Mouse (Mus musculus): ENCODE results near the gene Slc8a2. TPM values are rescaled to one million over a fixed set of nuclear protein-coding genes. Genes with fewer than 3 reads are reported as not detected.

Gene Slc8a2
- 0.07 and 0.18 TPM in 2 replicates for polyA plus RNA-seq (2014; fragmentation: Nextera tagmentation; extraction: Ambion mirVana)

DNA sequence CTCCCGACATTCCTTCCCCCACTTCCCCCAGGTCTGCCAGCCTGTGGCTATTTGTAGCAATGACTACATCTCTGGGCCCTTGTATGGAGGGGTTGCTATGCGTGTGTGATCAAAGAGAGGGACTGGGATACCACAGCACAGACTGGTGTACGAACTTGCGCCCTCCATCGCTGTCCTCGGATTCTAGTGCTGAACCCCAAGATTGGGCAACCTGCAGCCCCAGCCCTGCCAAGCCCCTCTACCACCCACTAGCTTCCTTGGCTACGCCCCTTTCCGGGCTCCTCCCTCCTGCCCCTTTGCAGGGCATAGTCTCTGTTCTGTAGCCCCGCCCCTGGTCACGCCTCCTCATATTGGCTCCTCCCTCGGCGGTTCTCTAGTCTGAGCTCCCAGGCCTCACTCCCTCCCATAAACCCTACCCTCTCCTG is at the start of gene Slc8a2:
Slc8a2 (plus strand) TSS at position 406 of the 425 bp plus-strand sequence.
- Histone ChIP-seq H3K9me3 (ENCODE audit: control insufficient read depth, low read length) (no peaks in the 10 kb centered on the region), H3K27ac (ENCODE audit: low read depth, low read length) (no peak within 1 kb of the TSS), H3K27me3 (replicated peaks; ENCODE audit: control insufficient read depth, insufficient read depth, low read length) (peaks cover 32% of the 10 kb centered on the region), H3K36me3 (ENCODE audit: control insufficient read depth, insufficient read depth, low read length) (no peaks in the 10 kb centered on the region), H3K4me2 (peak within 1 kb of the TSS; percentile 69), H3K4me1 (replicated peaks; ENCODE audit: control insufficient read depth, insufficient read depth, low read length) (0 out of 2 replicates have a peak, but pooled peaks cover 7% of the 10 kb centered on the region), H3K4me3 (ENCODE audit: low read depth, low read length) (peak within 1 kb of the TSS; percentile 49), H3K9ac (ENCODE audit: low read depth, low read length) (no peak within 1 kb of the TSS; the same call in none of the 2 replicates)
- DNase-seq (ENCODE audit: low spot score) (peak; percentile 77), ATAC-seq (replicated peaks; ENCODE audit: low FRiP score) (peak; percentile 77)
- 4% methylated on average over 12 of the region's 12 CpGs for WGBS

- Histone ChIP-seq H3K9ac (ENCODE audit: low read depth, low read length) (no peak overlapping the region), H3K27ac (ENCODE audit: low read depth, low read length) (no peak overlapping the region), H3K4me1 (replicated peaks; ENCODE audit: control insufficient read depth, insufficient read depth, low read length) (no peaks in the 10 kb centered on the region), H3K4me2 (no peak overlapping the region), H3K9me3 (ENCODE audit: control insufficient read depth, low read length) (no peaks in the 10 kb centered on the region), H3K27me3 (replicated peaks; ENCODE audit: control insufficient read depth, insufficient read depth, low read length) (no peaks in the 10 kb centered on the region), H3K4me3 (ENCODE audit: low read depth, low read length) (no peak overlapping the region), H3K36me3 (ENCODE audit: control insufficient read depth, insufficient read depth, low read length) (no peaks in the 10 kb centered on the region)
- DNase-seq (ENCODE audit: low spot score) (no peak), ATAC-seq (replicated peaks; ENCODE audit: low FRiP score) (no peak)
- 56% methylated on average over 1 of the region's 1 CpGs for WGBS
Observed at GRCm38 (mm10) chr7:16079947-16080346, 49.7 kb upstream of the Slc8a2 start.

DNA sequence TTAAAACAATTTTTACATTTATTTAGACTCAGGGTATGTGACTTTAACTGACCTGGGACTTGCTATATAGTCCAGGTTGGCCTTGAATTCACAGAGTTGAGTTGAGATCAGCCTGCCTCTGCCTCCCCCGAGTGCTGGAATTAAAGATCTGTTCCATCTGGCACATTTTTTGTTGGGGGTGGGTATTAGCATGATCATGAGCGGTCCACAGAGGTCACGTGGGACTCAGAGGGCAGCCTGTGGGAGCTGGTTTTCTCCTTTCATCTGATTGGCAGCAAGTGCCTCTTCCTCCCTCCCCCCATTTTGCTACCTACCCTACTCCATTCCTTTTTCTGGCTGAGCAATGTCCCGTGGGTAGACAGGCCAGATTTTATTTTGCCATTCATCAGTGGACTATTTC is 49.0 kb upstream of the Slc8a2 start:
- H3K9me3 ChIP-seq (ENCODE audit: control insufficient read depth, low read length) = no peaks in the 10 kb centered on the region
- 64% methylated on average over 4 of the region's 4 CpGs for WGBS
- no peak overlapping the region for H3K4me2 ChIP-seq
- H3K27ac ChIP-seq (ENCODE audit: low read depth, low read length) = no peak overlapping the region
- ATAC-seq (replicated peaks; ENCODE audit: low FRiP score) (no peak), DNase-seq (ENCODE audit: low spot score) (no peak)
- peaks cover 3% of the 10 kb centered on the region; the same call in 1 of the 2 replicates for H3K27me3 ChIP-seq (replicated peaks; ENCODE audit: control insufficient read depth, insufficient read depth, low read length)
- no peak overlapping the region for H3K4me3 ChIP-seq (ENCODE audit: low read depth, low read length)
- no peaks in the 10 kb centered on the region for H3K4me1 ChIP-seq (replicated peaks; ENCODE audit: control insufficient read depth, insufficient read depth, low read length)
- H3K9ac ChIP-seq (ENCODE audit: low read depth, low read length) = no peak overlapping the region
- H3K36me3 ChIP-seq (ENCODE audit: control insufficient read depth, insufficient read depth, low read length) = no peaks in the 10 kb centered on the region

DNA sequence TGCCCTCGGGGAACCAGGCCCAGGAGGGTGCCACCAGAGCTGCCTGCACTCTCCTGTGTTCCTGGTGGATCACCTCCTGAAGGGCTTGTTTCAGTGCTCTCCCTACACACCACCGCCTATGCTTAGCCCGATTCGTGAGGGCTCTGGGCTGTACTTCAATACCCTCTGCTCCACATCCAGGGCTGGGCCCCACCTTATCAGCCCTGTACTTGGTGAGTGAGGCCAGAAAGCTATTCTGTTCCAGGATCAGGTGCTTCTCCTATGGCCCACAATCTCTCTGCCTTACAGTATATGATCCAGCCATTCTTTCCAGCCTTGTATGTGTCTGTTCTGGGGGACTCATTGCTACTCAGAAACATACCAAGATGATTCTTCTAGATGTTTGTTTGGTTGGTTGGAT is 46.3 kb upstream of the Slc8a2 start:
- WGBS = 52% methylated on average over 4 of the region's 4 CpGs
- H3K4me3 ChIP-seq (ENCODE audit: low read depth, low read length) = no peak overlapping the region
- H3K4me2 ChIP-seq = no peak overlapping the region
- H3K27me3 ChIP-seq (replicated peaks; ENCODE audit: control insufficient read depth, insufficient read depth, low read length) = peaks cover 3% of the 10 kb centered on the region; the same call in 1 of the 2 replicates
- DNase-seq (ENCODE audit: low spot score) (no peak), ATAC-seq (replicated peaks; ENCODE audit: low FRiP score) (no peak)
- H3K9ac ChIP-seq (ENCODE audit: low read depth, low read length) = no peak overlapping the region
- H3K36me3 ChIP-seq (ENCODE audit: control insufficient read depth, insufficient read depth, low read length) = no peaks in the 10 kb centered on the region
- H3K27ac ChIP-seq (ENCODE audit: low read depth, low read length) = no peak overlapping the region
- H3K9me3 ChIP-seq (ENCODE audit: control insufficient read depth, low read length) = no peaks in the 10 kb centered on the region
- H3K4me1 ChIP-seq (replicated peaks; ENCODE audit: control insufficient read depth, insufficient read depth, low read length) = no peaks in the 10 kb centered on the region

DNA sequence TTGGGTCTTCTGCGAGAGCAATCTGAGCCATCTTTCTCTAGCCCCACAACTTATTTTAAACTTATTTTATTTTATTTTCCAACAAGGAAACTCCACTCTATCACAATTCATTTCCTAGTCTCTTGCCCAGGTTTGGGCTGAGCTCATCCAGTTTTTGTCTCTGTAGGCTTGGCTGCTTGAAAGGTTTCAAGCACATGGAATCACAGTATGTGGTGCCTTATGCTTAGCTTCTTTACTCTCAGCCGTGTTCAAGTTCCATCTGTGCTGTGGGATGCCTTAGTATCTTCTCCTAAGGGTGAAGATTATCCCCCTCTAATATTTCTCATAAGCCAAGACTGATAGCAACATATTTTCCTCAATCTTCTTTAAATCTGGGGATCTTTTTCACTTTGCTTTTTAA is 42.0 kb upstream of the Slc8a2 start:
- Histone ChIP-seq H3K4me2 (no peak overlapping the region), H3K27ac (ENCODE audit: low read depth, low read length) (no peak overlapping the region), H3K9ac (ENCODE audit: low read depth, low read length) (no peak overlapping the region), H3K27me3 (replicated peaks; ENCODE audit: control insufficient read depth, insufficient read depth, low read length) (peaks cover 3% of the 10 kb centered on the region; the same call in 1 of the 2 replicates), H3K4me3 (ENCODE audit: low read depth, low read length) (no peak overlapping the region), H3K9me3 (ENCODE audit: control insufficient read depth, low read length) (no peaks in the 10 kb centered on the region), H3K36me3 (ENCODE audit: control insufficient read depth, insufficient read depth, low read length) (no peaks in the 10 kb centered on the region), H3K4me1 (replicated peaks; ENCODE audit: control insufficient read depth, insufficient read depth, low read length) (no peaks in the 10 kb centered on the region)
- no peak for DNase-seq (ENCODE audit: low spot score)
- WGBS = 72% methylated on average over 2 of the region's 2 CpGs
- no peak for ATAC-seq (replicated peaks; ENCODE audit: low FRiP score)

DNA sequence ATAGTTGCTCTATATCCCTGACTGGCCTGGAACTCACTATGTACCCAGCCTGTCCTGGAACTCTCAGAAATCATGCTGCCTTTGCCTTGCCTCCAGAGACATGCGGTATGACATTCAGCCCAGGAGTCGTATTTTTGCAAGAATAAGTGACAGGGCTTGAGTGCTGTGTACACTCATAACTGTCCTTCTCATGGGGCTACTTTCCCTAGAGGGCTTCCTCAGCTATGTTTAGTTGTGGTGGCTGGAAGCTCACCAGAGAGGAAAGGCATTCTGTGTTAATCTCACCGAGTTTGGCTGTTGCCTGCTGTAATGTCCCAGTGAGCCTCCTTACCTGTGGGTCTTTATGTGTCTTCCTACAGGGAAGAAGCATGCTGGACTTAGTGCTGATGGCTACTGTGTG is 35.0 kb upstream of the Slc8a2 start:
- H3K4me2 ChIP-seq = no peak overlapping the region
- no peak for DNase-seq (ENCODE audit: low spot score)
- H3K27me3 ChIP-seq (replicated peaks; ENCODE audit: control insufficient read depth, insufficient read depth, low read length) = peaks cover 7% of the 10 kb centered on the region
- H3K9ac ChIP-seq (ENCODE audit: low read depth, low read length) = no peak overlapping the region
- H3K4me3 ChIP-seq (ENCODE audit: low read depth, low read length) = no peak overlapping the region
- ATAC-seq (replicated peaks; ENCODE audit: low FRiP score) = no peak
- H3K4me1 ChIP-seq (replicated peaks; ENCODE audit: control insufficient read depth, insufficient read depth, low read length) = peaks cover 6% of the 10 kb centered on the region
- H3K9me3 ChIP-seq (ENCODE audit: control insufficient read depth, low read length) = no peaks in the 10 kb centered on the region
- WGBS = 68% methylated on average over 3 of the region's 3 CpGs
- no peaks in the 10 kb centered on the region for H3K36me3 ChIP-seq (ENCODE audit: control insufficient read depth, insufficient read depth, low read length)
- H3K27ac ChIP-seq (ENCODE audit: low read depth, low read length) = no peak overlapping the region

DNA sequence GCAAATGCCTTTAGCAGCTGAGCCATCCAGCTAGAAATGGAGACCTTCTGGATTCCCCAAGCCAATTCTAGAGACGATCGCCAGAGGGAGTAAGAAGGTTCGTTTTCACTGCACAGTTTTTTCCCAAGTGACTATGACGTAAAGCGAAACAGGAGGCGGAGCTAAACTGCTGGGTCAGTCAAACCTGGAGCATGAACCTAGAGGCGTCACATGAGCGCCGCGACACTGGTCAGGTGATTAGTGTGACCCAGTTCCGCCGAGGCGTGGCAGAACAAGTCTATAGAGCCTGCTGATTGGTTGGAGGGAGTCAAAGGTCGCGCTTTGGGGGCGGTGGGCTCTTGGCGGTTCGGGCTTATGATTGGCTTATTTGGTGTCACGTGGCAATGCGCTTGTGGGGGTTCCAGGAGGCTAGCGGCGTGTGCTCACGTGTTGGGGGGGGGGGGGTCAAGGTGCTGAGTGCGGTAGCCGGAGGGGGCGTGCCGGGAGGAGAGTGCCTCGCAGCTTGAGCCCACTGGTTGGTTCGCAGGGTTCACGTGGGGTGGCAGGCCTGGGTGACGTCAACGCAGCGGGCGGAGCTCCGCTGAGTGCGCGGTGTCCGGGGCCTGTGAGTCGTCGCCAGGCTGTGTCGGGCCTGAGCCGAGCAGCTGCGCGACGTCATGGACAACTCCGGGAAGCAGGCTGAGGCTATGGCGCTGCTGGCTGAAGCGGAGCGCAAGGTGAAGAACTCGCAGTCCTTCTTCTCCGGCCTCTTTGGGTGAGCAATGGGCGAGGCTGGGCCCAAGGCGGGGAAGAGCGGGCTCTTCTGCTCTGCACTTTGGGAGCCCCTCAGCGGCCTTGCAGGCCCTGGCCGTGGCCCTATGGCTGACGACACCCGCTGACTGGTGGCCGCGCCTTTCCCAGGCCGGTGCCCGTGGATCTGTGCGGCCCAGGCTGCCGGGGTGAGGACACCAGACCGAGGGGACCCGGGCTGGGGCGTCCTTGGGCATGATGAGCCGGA is 31.3 kb upstream of the Slc8a2 start, which contains the start of gene Napa:
Napa (plus strand) TSS at position 438 of the 997 bp plus-strand sequence.
- ATAC-seq (replicated peaks; ENCODE audit: low FRiP score) = peak; percentile 98

DNA sequence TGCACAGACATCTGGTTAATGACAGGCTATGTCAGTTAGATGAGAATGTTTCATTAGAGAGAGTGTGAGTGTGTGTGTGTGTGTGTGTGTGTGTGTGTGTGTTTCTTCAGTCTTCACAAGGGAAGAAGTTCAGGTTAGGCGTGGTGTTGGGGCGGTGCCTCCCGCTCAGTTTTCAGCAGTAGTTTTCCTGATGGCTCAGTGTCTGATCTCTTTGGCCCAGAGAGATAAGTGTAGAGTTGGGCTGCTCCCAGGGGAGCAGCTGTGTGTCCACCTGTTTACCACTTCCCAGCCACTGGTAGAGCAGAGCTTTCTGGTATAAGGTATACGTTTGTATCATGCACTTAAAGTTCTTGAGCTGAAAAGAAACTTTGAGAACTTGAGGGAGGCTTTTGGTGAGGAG is 29.7 kb upstream of the Slc8a2 start:
- H3K27ac ChIP-seq (ENCODE audit: low read depth, low read length) = peak overlapping the region; percentile 79
- H3K4me2 ChIP-seq = peak overlapping the region; percentile 83
- peak overlapping the region; percentile 99 for H3K4me3 ChIP-seq (ENCODE audit: low read depth, low read length)
- no peaks in the 10 kb centered on the region for H3K9me3 ChIP-seq (ENCODE audit: control insufficient read depth, low read length)
- H3K27me3 ChIP-seq (replicated peaks; ENCODE audit: control insufficient read depth, insufficient read depth, low read length) = peaks cover 5% of the 10 kb centered on the region
- peak overlapping the region; percentile 97 for H3K9ac ChIP-seq (ENCODE audit: low read depth, low read length)
- 52% methylated on average over 4 of the region's 4 CpGs for WGBS
- H3K4me1 ChIP-seq (replicated peaks; ENCODE audit: control insufficient read depth, insufficient read depth, low read length) = peaks cover 19% of the 10 kb centered on the region
- DNase-seq (ENCODE audit: low spot score) (no peak), ATAC-seq (replicated peaks; ENCODE audit: low FRiP score) (peak; percentile 30; the same call in 1 of the 2 replicates)
- H3K36me3 ChIP-seq (ENCODE audit: control insufficient read depth, insufficient read depth, low read length) = peaks cover 18% of the 10 kb centered on the region

More for the DNA sequence above, 31.3 kb upstream of the Slc8a2 start, which contains the start of gene Napa:
- WGBS = under 1% methylated on average over 67 of the region's 68 CpGs
- Histone ChIP-seq H3K4me3 (ENCODE audit: low read depth, low read length) (peak within 1 kb of the TSS; percentile 99), H3K4me1 (replicated peaks; ENCODE audit: control insufficient read depth, insufficient read depth, low read length) (peaks cover 19% of the 10 kb centered on the region), H3K36me3 (ENCODE audit: control insufficient read depth, insufficient read depth, low read length) (peaks cover 13% of the 10 kb centered on the region), H3K9ac (ENCODE audit: low read depth, low read length) (peak within 1 kb of the TSS; percentile 97), H3K9me3 (ENCODE audit: control insufficient read depth, low read length) (no peaks in the 10 kb centered on the region), H3K4me2 (peak within 1 kb of the TSS; percentile 83), H3K27me3 (replicated peaks; ENCODE audit: control insufficient read depth, insufficient read depth, low read length) (peaks cover 7% of the 10 kb centered on the region), H3K27ac (ENCODE audit: low read depth, low read length) (peak within 1 kb of the TSS; percentile 89)
- peak; percentile 93 for DNase-seq (ENCODE audit: low spot score)
